Mouse (Mus musculus) adrenal gland (tissue): ENCODE data around the gene Gpr132.
"Not testable (repeated sequence)": the region's sequence is repeated elsewhere in the genome, so short reads cannot be mapped to it uniquely, and the experiment has no call there.

Experiments
- intact Hi-C: fragments of 180-260 bp; cut with DNase I; formaldehyde crosslinking; loops from one replicate; pipeline ENCODE4 v1.15.1; 2025

The Gpr132 gene

DNA sequence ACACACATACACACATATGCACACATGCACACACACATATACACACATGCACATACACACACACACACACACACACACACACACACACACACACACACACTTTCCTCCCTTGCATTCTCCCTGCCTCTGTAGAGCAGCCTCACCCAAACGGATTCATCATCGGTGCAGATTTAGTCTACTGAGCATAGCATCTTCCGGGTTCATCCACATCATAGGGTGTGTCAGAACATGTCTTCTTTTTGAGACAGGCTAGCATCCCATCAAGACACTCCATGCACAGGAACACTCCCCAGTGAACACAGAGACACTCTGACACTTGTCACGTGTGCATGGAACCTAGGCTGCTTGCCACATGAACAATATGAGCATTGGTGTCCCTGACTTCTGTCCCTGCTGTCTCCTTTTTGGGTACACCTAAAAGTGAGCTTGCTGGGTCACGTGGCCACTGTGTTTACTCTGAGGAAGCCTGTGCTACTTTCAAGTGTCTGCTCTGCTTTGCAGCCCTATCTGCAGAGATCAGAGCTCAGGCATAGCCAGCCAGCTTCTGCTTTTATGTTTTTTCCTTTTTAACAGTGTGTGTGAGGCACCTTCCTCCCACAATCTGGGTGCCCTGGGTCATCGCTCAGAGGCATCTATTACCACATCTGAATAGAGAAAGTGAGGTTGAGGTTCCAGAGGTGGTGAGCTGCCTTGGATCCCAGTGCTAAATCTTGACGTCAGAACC lies 13.3 kb downstream of the Gpr132 start:
- intact Hi-C loops, result no loop called here

DNA sequence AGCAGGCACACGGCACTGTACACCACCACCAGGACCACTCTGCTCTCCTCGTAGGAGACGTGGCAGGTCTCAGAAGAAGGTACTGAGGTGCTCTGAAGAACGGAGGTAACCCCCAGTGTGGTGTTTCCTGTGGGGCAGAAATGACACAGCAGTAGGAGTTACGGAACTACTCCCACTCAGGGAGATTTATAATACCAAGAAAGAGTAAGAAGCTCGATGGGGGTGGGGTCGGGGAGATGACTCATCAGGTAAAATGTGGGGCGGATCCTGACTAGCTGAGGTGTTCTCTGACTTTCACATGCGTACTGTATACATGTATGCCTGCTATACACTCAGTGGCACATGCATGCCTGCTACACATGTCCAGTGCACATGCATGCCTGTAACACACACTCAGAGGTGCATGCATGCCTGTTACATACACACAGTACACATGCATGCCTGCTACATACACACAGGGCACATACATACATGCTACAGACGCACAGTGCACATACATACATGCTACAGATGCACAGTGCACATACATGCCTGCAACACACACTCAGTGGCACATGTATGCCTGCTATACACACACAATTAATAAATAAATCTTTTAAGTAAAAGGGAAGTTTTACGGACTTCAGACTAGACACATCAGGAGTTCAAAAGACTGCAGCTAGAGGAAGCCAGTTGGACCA lies 14.8 kb downstream of the Gpr132 start:
- intact Hi-C loops, result no loop called here

- intact Hi-C loops, result no loop called here
These were observed 16.9 kb downstream of the Gpr132 start for GRCm38 (mm10) chr12:112851116-112851515.

- intact Hi-C loops, result no loop called here
These were observed 17.7 kb downstream of the Gpr132 start for GRCm38 (mm10) chr12:112850344-112850743.

- intact Hi-C loops, result no loop called here
These were observed 18.6 kb downstream of the Gpr132 start for GRCm38 (mm10) chr12:112849235-112850022.

DNA sequence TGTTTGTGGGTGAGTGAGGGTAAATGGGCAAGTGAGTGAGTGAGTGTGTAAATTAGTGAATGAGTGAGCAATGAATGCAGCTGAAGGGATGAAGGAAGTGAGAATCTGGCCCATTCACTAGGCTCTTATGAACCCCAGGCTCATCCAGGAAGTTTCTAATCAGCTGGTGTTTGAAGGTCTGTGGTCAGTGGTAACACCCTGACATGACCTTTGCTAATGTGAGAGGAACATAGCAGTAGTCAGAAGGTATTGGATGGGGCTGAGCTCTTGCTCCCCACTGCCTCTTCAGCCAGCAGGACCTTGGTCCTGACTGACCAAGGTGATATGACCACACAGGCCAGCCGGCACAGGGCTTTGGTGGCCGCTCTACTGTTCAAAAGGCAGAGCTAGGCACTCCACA lies 20.1 kb downstream of the Gpr132 start:
- intact Hi-C loops, result no loop called here

- intact Hi-C loops, result loop anchor here (2.0 kb wide), 2 partner anchors 43 to 97 kb away; no protein-coding TSS in a partner anchor
These were observed 24.2 kb downstream of the Gpr132 start for GRCm38 (mm10) chr12:112843803-112844202.

GRCm38 (mm10) chr12:112842128-112842527 lies 25.9 kb downstream of the Gpr132 start:
- intact Hi-C loops, result loop anchor here (2.0 kb wide), 2 partner anchors 41 to 95 kb away; no protein-coding TSS in a partner anchor

DNA sequence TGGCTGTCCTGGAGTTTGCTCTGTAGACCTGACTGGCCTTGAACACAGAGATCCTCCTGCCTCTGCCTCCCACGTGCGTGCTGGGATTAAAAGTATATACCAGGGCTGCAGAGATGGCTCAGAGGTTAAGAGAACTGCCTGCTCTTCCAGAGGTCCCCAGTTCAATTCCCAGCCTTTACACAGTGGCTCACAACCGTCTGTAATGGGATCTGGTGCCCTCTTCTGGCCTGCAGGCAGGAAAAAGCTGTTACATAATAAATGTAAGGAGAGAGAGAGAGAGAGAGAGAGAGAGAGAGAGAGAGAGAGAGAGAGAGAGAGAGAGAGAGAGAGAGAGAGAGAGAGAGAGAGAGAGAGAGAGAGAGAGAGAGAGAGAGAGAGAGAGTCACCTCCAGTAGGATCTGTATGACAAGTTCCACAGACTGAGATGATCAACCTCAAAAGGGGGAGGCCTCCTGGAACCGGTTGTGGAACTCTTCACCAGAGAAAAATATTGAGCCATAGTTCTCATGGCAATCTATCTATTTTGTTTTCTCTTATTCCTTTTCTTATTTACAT lies 26.6 kb downstream of the Gpr132 start:
- intact Hi-C loops, result not testable (repeated sequence)

GRCm38 (mm10) chr12:112840209-112841086 lies 27.6 kb downstream of the Gpr132 start:
- intact Hi-C loops, result no loop called here

DNA sequence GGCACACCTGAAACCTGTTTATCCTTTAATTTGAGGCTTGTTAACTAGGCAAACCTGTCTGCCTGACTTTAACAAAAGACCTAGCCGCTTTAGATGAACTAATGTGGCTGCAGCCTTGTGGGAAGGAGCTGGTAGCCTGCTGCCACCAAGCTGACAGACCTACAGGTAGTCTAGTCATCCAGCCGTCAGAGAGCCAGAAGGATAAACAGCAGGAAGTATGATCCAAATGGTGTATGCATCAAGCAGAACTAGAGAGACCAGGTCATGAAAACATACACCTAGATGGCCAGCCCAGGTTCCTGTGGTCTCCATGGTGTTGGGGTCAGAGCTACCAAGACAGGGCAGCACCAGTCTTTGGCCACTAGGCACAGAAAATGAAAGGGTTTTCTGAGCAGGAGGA lies 33.0 kb downstream of the Gpr132 start:
- intact Hi-C loops, result no loop called here

DNA sequence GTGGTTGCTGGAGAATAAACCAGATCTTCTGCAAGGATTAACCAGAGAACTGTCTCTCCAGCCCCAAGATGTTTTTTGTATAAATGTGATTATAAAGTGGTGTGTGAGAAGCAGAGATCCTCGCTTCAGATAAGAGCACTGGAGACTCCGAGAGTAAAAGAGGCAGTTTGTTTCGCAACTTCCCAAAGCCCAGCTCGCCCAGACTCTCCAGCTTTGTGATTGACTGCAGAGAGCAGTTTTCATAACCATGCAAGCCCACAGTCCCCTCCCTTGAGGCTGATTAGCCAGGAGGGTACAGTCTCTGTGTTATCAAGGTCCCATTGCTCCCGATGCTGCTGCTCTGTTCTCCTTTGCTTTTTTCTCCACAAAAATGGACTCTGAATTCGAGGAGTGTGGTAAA lies 34.5 kb downstream of the Gpr132 start:
- intact Hi-C loops, result no loop called here

- intact Hi-C loops, result no loop called here
These were observed 35.6 kb downstream of the Gpr132 start for GRCm38 (mm10) chr12:112832411-112832810.

- intact Hi-C loops, result no loop called here
These were observed 37.5 kb downstream of the Gpr132 start for GRCm38 (mm10) chr12:112830570-112830969.

- intact Hi-C loops, result no loop called here
These were observed 37.9 kb downstream of the Gpr132 start for GRCm38 (mm10) chr12:112830141-112830540.

DNA sequence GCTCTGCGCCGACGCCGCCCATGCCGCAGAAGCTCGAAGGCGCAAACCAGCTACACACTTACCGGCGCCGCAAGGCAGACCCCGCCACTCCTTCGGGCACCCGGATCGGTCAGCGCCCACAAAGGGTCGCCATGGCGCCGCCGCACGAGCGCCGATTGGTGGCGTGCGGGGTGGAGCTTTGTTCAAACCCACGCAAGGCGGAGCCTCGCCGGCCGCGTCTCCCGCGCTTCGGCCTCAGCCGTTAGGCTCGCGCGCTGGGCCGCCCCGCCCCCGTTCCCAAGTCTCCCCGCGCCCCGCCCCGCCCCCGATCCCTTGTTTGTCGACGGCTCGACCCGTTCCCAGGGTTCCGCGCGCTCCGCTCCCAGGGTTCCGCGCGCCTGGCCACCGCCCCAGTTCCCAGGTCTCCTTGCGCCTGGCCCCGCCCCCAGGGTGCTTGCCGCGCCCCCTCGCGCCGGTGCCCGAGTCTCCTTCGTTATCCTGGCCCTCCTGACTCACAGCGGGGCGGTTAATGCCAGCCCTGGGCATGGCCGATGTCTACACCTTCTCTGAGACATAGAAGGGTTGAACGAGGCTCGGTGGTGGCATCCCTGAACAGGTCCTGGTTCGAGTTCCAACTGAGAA lies 38.7 kb downstream of the Gpr132 start, which contains the start of gene Cdca4:
Gene Cdca4, minus strand, starts transcription at position 180 of the 621 bp plus-strand sequence.
- intact Hi-C loops, result no loop called here

- intact Hi-C loops, result no loop called here
These were observed 39.4 kb downstream of the Gpr132 start for GRCm38 (mm10) chr12:112828501-112829243.

GRCm38 (mm10) chr12:112825901-112826300 lies 42.1 kb downstream of the Gpr132 start:
- intact Hi-C loops, result no loop called here

GRCm38 (mm10) chr12:112823221-112823620 lies 44.8 kb downstream of the Gpr132 start:
- intact Hi-C loops, result no loop called here
